Mouse (Mus musculus): ENCODE measurements at regions not wholly inside any gene's neighbourhood (a gene's known extent, or its start where the extent isn't known, plus 50 kb on each side); places are given as distances from the start of the nearest gene placed in this dataset.

- in situ Hi-C loops (cut with MboI, MseI), result no loop called here
Measured at GRCm38 (mm10) chr12:56472856-56473647, 63.7 kb downstream of the Nkx2-1 start.

DNA sequence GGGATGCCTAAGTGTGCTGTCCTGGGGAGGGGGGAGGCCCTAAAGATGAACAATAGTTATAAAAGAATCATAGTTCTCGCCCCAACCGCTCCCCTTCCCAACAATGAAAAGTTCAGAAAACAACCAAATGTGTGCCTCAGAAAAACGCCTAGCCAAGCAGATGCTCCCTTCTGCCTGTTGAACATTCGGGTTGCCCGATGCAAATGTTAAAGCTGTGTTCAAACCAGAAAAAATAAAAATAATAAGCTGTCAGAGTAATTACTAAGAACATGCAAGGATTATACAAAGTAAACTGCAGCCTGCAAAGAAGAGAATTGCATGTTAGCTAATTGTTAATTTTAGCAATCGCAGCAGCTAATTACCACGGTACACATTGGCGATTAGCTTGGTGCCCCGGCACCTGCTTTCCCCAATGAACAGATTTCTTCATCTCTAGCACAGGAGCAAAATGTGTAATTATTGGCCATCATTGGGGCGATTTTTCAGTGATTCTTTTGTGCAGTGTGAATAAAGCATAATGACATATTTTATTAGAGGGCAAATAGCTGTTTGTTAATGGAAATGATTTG is 65.7 kb downstream of the Nkx2-1 start:
- in situ Hi-C loops (cut with MboI, MseI), result no loop called here

- in situ Hi-C loops (cut with MboI, MseI), result no loop called here
Measured at GRCm38 (mm10) chr12:56459508-56460119, 77.1 kb downstream of the Nkx2-1 start.

- in situ Hi-C loops (cut with MboI, MseI), result no loop called here
Measured at GRCm38 (mm10) chr12:56458665-56459507, 77.8 kb downstream of the Nkx2-1 start.

GRCm38 (mm10) chr12:56457951-56458350 is 78.8 kb downstream of the Nkx2-1 start:
- in situ Hi-C loops (cut with MboI, MseI), result no loop called here

- in situ Hi-C loops (cut with MboI, MseI), result no loop called here
Measured at GRCm38 (mm10) chr12:56457356-56457755, 79.4 kb downstream of the Nkx2-1 start.

DNA sequence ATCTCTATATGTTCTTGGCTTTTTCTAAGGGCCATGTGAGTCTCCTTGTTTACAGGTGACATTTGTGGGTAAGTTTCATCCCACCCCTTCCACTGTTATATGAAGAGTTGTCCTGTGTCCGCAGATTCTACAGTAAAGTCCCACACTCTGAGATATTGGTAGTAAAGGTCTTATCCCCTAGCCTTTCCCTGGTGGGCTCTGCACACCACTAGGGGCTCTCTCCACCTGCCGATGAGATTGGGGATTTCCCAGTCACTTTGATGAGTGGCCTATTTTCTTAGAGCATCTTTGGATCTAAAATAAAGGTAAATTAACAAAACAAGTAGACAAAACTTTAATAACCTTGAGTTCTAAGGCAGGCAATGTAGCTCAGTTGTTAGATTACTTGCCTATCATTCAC is 86.4 kb downstream of the Nkx2-1 start:
- in situ Hi-C loops (cut with MboI, MseI), result no loop called here

- in situ Hi-C loops (cut with MboI, MseI), result no loop called here
Measured at GRCm38 (mm10) chr12:56448786-56449564, 87.7 kb downstream of the Nkx2-1 start.

- in situ Hi-C loops (cut with MboI, MseI), result no loop called here
Measured at GRCm38 (mm10) chr12:56441166-56441817, 95.4 kb downstream of the Nkx2-1 start.

GRCm38 (mm10) chr12:56440068-56440847 is 94.6 kb upstream of the Mbip start:
- in situ Hi-C loops (cut with MboI, MseI), result no loop called here

GRCm38 (mm10) chr12:56438384-56438783 is 92.7 kb upstream of the Mbip start:
- in situ Hi-C loops (cut with MboI, MseI), result no loop called here

DNA sequence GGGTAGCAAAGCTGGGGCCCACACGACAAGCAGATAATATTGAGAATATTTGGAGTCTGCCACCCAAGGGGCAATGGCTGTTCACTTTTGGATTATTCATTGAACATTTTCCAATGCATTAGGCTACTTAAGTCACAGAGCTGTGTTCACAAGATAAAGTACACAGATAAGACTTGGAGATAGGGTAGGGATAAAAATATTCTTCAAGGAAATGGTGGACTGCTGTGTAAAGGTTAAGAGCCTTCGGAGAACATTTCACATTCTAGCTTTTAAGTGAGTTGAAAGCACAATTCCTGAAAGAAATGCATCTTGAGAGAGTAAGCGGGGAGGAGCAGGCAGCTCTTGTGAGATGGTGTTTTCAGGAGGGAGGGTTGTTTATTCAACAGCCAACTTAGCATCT is 92.3 kb upstream of the Mbip start:
- in situ Hi-C loops (cut with MboI, MseI), result no loop called here

DNA sequence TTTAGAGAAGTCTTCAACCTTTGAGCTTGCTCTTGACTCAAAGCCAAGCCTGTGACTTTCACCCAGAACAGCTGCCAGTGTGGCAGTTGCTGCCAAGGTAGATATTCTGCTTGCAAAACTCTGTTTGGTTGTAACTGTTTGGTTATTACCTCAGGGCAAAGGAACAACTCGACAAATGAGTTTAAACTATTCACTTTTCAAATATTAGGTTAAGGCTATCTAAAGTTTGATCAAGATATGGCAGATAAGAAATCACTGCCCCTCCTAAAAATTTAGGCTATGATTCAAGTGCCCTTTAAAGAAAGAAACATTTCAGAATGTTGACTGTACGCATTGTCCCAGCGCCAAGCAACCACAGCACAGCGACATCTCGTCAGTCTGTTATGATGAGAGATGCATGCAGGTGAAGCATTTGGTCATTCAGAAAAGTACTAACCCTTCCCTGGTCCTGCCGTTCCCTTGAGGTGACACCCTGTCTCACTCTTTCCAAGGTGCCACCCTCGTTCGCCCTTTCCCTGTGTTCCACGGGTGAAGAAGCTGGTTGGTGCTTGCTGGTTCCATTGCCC is 81.1 kb upstream of the Mbip start:
- in situ Hi-C loops (cut with MboI, MseI), result no loop called here

DNA sequence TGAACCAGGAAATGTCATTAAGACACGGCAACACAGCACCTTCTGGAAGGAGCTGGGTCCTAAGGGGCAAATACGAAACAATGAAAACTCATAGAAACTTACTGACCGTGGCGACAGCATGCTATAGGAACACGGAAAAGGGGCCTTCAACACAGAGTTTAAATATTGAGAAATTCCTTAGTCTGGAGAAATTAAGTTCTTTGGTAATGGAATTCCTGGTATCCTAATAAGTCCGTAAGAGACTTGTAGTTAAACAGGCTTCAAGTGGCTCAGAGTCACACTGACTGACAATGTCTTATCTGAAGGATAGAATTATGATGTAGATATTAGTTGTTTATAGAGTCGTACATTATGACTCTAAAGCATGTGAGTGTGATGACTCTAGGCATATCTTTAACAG is 70.4 kb upstream of the Mbip start:
- in situ Hi-C loops (cut with MboI, MseI), result no loop called here

DNA sequence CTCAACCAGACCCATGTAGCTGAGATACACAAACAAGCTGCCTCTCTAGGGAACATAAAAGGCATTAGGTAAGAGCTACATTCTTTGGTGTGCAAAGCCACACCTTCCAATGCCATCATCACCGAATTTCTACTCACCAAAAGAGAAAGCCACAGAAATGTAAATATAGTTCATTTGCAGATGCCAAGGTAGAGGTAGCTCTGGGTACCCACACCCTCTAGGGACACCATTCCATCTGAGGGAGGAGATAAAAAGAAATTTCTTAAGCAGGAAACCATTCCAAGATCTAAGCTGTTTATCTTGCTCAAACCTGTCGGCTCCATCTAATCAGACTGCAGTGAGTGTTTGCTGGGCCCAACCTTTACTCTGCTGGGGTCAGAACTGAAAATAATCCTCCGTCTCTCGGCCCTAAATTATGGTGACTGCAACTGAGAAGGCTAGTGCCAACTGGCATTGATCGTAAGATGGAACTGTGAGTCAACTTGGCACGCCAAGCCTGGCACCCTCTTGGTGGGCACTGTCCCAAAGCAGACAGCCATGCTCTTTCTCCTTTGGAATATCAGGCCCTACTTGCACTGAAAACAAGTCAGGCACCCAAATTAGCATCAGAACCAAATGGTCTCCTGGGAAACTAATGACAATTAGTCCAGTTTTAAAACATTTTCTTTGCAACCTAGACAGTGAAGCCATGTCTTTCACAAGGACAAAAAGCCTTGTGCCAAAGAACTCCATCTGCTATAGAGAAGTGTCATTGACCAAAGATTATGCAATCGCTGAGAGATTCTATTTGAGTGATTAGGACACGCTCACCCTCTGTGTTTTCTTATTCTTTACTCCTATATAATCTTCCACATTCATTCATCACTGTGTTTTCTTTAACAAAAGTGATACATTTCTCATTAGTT is 69.4 kb upstream of the Mbip start:
- in situ Hi-C loops (cut with MboI, MseI), result no loop called here

GRCm38 (mm10) chr12:56405658-56406057 is 60.0 kb upstream of the Mbip start:
- in situ Hi-C loops (cut with MboI, MseI), result loop anchor here (5.0 kb wide), 1 partner anchor 348 kb away; no protein-coding TSS in a partner anchor

DNA sequence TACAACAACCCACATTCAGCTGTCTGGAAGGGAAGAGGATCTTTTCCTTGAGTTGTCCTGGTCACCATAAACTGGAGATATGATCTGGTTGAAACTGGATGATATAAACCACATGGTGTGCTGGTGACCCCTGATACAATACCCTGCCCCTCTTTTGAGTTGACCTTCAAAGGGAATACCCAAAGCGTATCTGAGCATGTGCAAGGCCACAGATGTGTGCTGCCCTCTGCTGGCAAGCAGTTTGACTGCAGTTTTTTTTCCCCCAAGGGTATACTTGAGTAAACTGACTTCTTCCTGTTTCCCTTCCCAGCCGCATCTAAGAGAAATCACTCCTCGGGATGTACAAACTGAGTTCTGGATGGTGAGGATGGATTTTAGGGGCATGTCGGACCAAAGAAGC is 59.1 kb upstream of the Mbip start:
- in situ Hi-C loops (cut with MboI, MseI), result loop anchor here (5.0 kb wide), 1 partner anchor 348 kb away; no protein-coding TSS in a partner anchor

GRCm38 (mm10) chr12:56404262-56404661 is 58.6 kb upstream of the Mbip start:
- in situ Hi-C loops (cut with MboI, MseI), result no loop called here

Measured in T-helper 2 cell (primary cell).